Mouse (Mus musculus) erythroid progenitor cell, adult 5-6 weeks (primary cell): ENCODE results near the gene Metap2. TPM values are rescaled to one million over a fixed set of nuclear protein-coding genes. Genes with fewer than 3 reads are reported as not detected.

Source experiments
- ATAC-seq: replicated peaks from 2 replicates; pipeline ENCODE4 v1.8.0; 2016; ENCODE audit warnings: moderate number of reproducible peaks, mild to moderate bottlenecking, moderate TSS enrichment, inconsistent platforms; ENCODE audit not compliant: poor library complexity, low FRiP score, severe bottlenecking
- total RNA-seq, 2 experiments: library from RNA; stranded (forward) in 1 of 2; stranded (reverse) in 1 of 2; fragments of 150-400 nt in 1 of 2; fragments of 186-747, 209-891 nt in 1 of 2; gene quantifications; 2 replicates each; pipeline versions ENCODE4 v1.2.3 to v1.2.4; 2015 to 2017; ENCODE audit warnings: low replicate concordance in 2 of 2

Metap2 gene
- total RNA-seq (2015; ENCODE audit: low replicate concordance) (1,957 and 2,402 TPM in 2 replicates), total RNA-seq (2017; ENCODE audit: low replicate concordance) (2,822 and 3,110 TPM in 2 replicates)

GRCm38 (mm10) chr10:93897043-93897646 is at the start of gene Metap2:
Metap2 (minus strand) TSS chr10:93897093.
- ATAC-seq: no peak

DNA sequence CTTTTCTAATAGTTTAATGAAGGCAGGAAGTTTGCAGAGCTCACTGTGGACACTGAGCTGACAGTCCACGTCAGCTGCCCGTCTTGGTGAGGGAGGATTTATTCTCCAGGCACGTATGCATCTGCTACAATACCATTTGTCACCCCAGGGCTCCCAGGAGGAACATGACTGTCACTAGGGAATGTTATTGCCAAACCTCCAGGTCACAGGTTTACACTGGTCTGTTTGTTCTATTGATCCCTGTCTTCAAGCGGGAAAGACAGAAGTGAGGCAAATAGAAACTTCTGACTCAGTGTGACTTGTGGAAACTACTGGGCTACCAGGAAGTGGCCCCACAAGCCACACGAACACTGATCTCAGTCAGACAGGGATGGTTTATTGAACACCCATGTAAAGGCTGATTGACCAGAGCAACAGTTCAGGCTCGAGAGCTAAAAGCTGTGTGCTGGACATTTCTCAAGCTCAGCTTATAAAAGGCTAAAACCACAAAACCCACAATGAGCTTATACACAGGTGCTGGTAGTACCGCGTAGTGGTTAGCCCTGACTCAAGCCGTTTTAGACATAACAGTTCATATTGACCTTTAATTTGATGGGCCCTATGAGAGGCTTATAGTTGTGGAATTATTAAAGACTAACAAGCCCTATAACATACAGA is 49.1 kb upstream of the Metap2 start:
- ATAC-seq: no peak

GRCm38 (mm10) chr10:93945364-93945763 is 48.5 kb upstream of the Metap2 start:
- no peak for ATAC-seq

- ATAC-seq: no peak
These were observed 47.3 kb upstream of the Metap2 start for GRCm38 (mm10) chr10:93944241-93944640.

GRCm38 (mm10) chr10:93940279-93940678 is 43.4 kb upstream of the Metap2 start:
- ATAC-seq: no peak

DNA sequence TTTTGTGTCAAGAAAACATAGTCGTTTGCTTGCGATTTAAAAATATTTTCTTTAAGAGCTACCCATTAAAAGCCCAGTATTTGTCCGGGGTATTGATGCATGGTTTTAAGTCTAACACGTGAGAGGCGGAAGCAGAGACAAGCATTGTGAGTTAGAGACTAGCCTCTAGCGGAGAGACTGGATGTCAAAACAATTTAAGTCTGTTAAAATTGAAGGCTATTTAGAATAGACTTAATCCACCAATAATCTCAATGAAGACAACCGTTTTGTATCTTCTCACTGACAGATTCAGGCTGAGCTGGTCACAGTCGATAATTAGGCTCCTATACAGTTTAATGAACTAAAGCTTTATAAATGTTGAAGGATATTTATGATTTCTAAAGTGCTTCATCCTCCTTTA is 42.8 kb upstream of the Metap2 start:
- ATAC-seq: no peak

GRCm38 (mm10) chr10:93938844-93939271 is 42.0 kb upstream of the Metap2 start:
- ATAC-seq: no peak

GRCm38 (mm10) chr10:93933980-93934379 is 37.1 kb upstream of the Metap2 start:
- ATAC-seq: no peak

DNA sequence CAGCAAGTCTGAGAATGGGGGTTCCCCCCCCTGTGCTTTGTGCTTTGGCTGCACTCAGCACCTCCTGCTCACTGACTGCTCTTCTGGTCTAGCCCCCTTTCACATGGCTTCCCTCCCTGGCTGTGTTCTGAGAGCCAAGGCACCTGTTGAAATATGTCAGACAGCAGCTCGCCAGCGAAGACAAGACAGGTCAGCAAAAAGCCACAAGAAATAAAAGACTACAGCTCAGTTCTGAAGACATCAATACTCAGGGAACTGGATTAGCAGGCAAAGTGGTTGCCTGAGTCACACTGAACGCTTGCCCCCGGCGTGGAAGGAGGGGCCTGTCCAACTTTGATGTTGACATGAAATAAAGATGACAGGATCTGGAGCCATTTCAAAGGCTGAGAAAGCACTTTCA is 36.0 kb upstream of the Metap2 start:
- ATAC-seq: no peak

DNA sequence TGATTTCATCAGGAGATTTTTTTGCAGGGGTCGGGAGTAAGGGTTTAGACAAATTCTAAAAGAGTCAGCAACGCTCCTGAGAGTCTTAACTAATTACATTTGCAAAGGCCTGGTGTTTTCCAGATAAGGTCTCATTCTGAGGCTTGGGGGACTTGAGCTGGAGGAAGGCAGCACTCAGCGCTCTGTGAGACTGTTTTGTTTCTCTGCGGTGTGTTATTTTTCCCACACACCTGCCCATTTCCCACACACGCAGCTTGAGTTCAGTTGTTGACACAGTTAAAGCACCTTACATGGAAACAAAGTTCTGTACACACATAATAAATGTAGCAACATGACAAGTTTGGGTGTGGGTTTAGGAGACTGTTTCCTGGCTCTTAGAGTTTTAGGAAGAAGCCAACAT is 35.1 kb upstream of the Metap2 start:
- ATAC-seq: no peak

DNA sequence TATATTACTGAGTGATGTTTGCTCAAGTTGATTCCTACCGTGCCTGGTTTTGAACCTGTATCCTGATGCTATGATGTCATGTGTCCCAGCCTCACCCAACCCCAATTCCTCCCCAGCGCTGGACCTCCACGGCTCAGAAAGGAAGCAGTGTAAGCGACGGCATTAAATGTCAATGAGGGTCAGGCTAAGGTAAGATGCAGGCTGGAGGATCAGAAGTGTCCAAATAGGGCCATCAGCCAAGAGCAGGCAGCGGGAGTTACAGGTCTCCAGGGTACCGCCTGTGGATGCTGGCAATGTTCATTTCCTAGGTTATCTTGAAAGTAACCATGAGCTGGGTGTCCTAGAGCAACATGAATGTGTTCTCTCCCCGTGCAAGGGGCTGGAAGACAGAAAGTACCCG is 34.5 kb upstream of the Metap2 start:
- no peak for ATAC-seq

- ATAC-seq: no peak
These were observed 33.4 kb upstream of the Metap2 start for GRCm38 (mm10) chr10:93930236-93930824.

DNA sequence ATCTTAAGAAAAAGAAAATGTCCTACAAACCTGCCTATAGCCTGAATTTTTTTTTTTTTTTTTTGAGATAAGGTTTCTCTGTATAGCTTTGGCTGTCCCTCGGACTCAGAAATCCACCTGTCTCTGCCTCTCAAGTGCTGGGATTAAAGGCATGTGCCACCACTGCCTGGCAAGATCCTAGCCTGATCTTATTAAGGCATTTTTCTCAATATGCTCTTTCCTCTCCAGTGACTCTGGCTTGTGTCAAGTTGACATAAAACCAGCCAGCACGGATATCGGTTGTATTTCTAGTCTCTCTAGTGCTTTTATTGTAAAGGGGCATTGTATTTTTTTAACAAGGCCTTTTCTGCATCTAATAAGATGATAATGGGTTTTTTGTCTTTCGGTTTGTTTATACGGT is 27.8 kb upstream of the Metap2 start:
- no peak for ATAC-seq

DNA sequence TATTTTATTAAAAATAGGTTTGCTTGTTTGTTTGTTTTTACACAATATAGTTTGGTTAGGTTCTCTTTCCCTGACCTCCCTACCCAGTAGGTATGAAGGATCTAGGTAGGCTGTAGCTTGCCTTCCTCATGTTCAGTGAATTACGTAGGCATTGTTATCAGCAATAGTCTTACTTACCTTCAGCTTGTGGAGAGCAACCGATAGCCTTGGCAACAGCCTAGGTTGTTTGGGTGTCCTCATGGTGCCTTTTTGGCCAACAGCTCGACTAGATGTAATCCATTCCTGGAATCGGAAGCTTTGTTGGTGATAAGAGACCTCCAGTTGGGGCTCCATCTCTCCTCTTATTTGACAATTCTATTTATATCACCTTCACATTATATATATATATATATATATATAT is 24.3 kb upstream of the Metap2 start:
- no peak for ATAC-seq

- no peak for ATAC-seq
These were observed 22.3 kb upstream of the Metap2 start for GRCm38 (mm10) chr10:93919227-93919626.

DNA sequence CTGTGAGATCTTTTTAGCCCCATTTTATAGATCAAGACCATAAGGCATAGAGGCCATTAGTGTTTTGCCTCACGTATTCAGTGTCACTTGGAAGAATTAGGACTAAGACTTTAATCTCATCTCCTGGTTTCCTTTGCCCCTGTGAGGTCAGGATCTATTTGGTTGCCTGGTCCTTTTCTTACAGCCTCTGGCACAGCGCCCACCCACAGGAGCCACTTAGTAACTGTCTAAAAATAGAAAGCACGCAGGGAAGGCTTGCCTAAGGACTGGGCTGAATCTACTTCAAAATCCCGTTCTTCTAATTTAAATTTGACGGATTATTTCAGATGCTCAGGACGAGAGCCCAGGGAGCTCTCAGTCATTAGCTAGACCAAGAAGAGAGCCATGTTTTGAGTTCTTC is 21.8 kb upstream of the Metap2 start:
- ATAC-seq: no peak

DNA sequence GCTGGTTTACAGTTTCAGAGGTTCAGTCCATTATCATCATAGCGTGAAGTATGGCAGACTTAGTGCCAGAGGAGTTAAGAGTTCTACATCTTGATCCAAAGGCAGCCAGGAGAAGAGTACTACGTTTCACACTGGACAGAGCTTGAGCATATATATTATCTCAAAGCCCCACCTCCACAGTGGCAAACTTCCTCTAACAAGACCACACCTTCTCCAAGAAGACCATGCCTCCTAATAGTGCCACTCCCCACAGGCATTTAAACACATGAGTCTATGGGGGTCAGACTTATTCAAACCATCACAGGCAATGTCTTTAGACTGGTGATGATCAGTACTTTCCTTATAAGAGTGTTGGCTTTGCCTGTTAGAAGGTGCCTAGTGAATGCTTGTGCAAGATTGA is 21.2 kb upstream of the Metap2 start:
- ATAC-seq: peak; percentile 77

GRCm38 (mm10) chr10:93916778-93917177 is 19.9 kb upstream of the Metap2 start:
- ATAC-seq: no peak

DNA sequence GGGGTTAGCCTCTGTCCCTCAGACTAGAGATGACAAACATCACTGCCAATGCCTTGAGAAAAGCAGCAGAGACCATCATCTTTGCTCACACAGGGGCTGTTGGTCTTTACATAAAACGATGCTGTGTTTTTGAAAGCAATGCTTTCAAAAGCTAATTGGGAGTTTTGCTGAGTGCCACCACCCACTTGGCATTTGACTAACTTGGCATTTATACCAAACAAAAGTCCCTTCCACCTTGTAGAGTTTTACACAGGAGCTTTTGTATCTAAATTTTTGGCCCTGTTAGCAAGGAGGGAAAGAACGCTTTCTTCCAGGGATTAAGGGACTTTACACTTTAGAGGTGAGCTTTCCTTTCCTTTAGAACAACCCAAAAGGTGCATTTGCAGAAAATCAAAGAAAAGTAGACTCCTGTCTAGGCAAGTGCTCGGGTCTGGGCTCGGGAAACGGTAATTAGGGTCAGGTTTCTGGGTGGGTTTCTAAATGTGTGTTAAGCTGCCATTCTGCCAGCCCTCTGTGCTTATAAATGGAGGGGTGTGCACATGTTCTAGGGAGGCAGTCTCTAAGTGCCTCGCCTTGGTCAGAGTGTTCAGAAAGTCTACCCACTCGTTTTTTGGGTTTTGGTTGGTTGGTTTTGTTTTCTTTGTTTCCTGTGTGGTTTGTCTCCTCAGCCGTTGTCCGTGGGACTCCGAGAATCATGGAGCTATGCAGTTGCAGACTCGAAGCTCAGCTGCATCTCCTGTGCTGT is 18.8 kb upstream of the Metap2 start:
- ATAC-seq: no peak

GRCm38 (mm10) chr10:93913525-93913924 is 16.6 kb upstream of the Metap2 start:
- no peak for ATAC-seq

DNA sequence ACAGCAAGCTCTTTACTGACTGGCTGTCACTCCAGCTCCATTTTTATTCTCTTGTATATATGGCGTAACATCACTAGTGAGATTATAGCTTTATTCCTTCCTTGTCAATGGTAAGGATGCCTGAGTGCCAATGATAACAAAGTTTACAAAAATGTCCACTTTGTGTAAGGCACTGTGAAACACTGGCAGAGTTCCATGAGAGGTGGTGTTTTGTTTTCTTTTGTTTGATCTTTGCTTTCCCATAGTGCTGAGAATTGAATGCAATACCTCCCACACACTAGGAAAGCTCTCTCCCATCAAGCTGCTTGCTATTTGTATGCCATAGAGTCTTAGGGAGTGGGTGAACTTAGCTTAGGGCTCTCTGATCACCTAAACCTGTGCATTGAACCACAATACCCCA is 16.0 kb upstream of the Metap2 start:
- ATAC-seq: no peak
